Mouse (Mus musculus) testis, adult 2 months (tissue): ENCODE data around the gene Ankrd60.

Experiments used
- CTCF ChIP-seq: fragments of 200-500 bp; IDR thresholded peaks from 2 replicates; pipeline ENCODE4 v1.5.1; 2012; ENCODE audit warnings: low read depth, mild to moderate bottlenecking, inconsistent platforms, low read length, moderate library complexity; ENCODE audit not compliant: control insufficient read depth, insufficient read depth, insufficient replicate concordance
- POLR2A ChIP-seq: fragments of 200-500 bp; IDR thresholded peaks from 2 replicates; pipeline ENCODE4 v1.6.1; 2012; ENCODE audit warnings: low read depth, mild to moderate bottlenecking, inconsistent platforms, low read length, moderate library complexity; ENCODE audit not compliant: control insufficient read depth

GRCm38 (mm10) chr2:173564179-173564578 lies 14.0 kb downstream of the Ankrd60 start:
- TF ChIP-seq POLR2A (no peak), CTCF (no peak)
